Comparison of ENCODE assay signal across 9 mouse cellular contexts in genomic region chr7:25284171-25284570, GRCm38 (mm10). TPM values are rescaled to one million over a fixed set of nuclear protein-coding genes. Genes with fewer than 3 reads are reported as not detected.
DNase-seq lines count a peak whose midpoint lies in the region; ATAC-seq and TF ChIP-seq lines count a peak whose summit lies in the region.
"Had no signal": no experiment of that assay in that cellular context is flagged by ENCODE, and none has a peak within 500 bp of the region (broad histone marks: within the 10 kb centered on the region; RNA-seq: fewer than 3 reads in every experiment).

No protein-coding gene starts in this region.

- H3K27ac ChIP-seq in limb, embryonic 14.5 days (replicated peaks; ENCODE audit: low read depth, low read length), result no peak overlapping the region; the same call in 1 of the 2 replicates
- no peak overlapping the region for H3K27ac ChIP-seq in stomach, postnatal 0 days (replicated peaks)

- no peak for ATAC-seq in erythroblast, adult 5-6 weeks (replicated peaks; ENCODE audit: low FRiP score, poor library complexity, severe bottlenecking)
- no peak for ATAC-seq in megakaryocyte, adult 5-6 weeks (ENCODE audit: poor library complexity, severe bottlenecking)
- ATAC-seq in limb, embryonic 14.5 days (ENCODE audit: low FRiP score, low read depth), result no peak
- ATAC-seq in stomach, postnatal 0 days (ENCODE audit: low FRiP score, low TSS enrichment), result no peak

- DNase-seq in limb, embryonic 14.5 days (ENCODE audit: low spot score), result no peak
- DNase-seq in stomach, postnatal 0 days (ENCODE audit: low spot score), result no peak
- DNase-seq in left cerebral cortex, adult 11 months (ENCODE audit: low spot score), result no peak
- DNase-seq in thymus, postnatal 25 days, result no peak

- WGBS in limb, embryonic 14.5 days, result 66% methylated on average over 2 of the region's 2 CpGs
- WGBS in stomach, postnatal 0 days, result 52% methylated on average over 2 of the region's 2 CpGs

- H3K36me3 ChIP-seq in erythroblast, embryonic 14.5 days (ENCODE audit: control insufficient read depth), result peaks cover 61% of the 10 kb centered on the region
- peaks cover 52% of the 10 kb centered on the region for H3K36me3 ChIP-seq in megakaryocyte, embryonic 14.5 days (replicated peaks; ENCODE audit: low read length)
- H3K36me3 ChIP-seq in limb, embryonic 14.5 days (ENCODE audit: control insufficient read depth, insufficient read depth, low read length), result peaks cover 49% of the 10 kb centered on the region
- H3K36me3 ChIP-seq in stomach, postnatal 0 days (ENCODE audit: control insufficient read depth, insufficient read depth, low read length), result peaks cover 42% of the 10 kb centered on the region

- TF ChIP-seq CTCF in stomach, postnatal 0 days (IDR thresholded peaks at IDR 0.05; ENCODE audit: low read depth), result no peak

- H3K4me1 ChIP-seq in erythroblast, embryonic 14.5 days (ENCODE audit: control insufficient read depth), result peaks cover 61% of the 10 kb centered on the region
- peaks cover 69% of the 10 kb centered on the region for H3K4me1 ChIP-seq in megakaryocyte, embryonic 14.5 days
- H3K4me1 ChIP-seq in limb, embryonic 14.5 days (ENCODE audit: control insufficient read depth, insufficient read depth, low read length), result peaks cover 27% of the 10 kb centered on the region
- H3K4me1 ChIP-seq in stomach, postnatal 0 days (replicated peaks; ENCODE audit: control insufficient read depth, insufficient read depth), result peaks cover 22% of the 10 kb centered on the region

- peak overlapping the region; percentile 72 for H3K4me3 ChIP-seq in erythroblast, embryonic 14.5 days (replicated peaks)
- H3K4me3 ChIP-seq in megakaryocyte, embryonic 14.5 days (replicated peaks), result peak overlapping the region; percentile 92
- H3K4me3 ChIP-seq in limb, embryonic 14.5 days (replicated peaks; ENCODE audit: low read length), result peak overlapping the region; percentile 85
- no peak overlapping the region for H3K4me3 ChIP-seq in stomach, postnatal 0 days (ENCODE audit: low read depth, low read length)

- no peak for TF ChIP-seq POLR2A in limb, embryonic 14.5 days (IDR thresholded peaks at IDR 0.05; ENCODE audit: borderline replicate concordance, extremely low read depth, insufficient read depth, insufficient read length)

- peaks cover 4% of the 10 kb centered on the region for H3K9me3 ChIP-seq in erythroblast, embryonic 14.5 days (ENCODE audit: control insufficient read depth, low read length)
- peaks cover 5% of the 10 kb centered on the region; the same call in 1 of the 2 replicates for H3K9me3 ChIP-seq in megakaryocyte, embryonic 14.5 days
- H3K9me3 ChIP-seq in limb, embryonic 14.5 days (ENCODE audit: control insufficient read depth, low read length), result no peaks in the 10 kb centered on the region
- H3K9me3 ChIP-seq in stomach, postnatal 0 days (ENCODE audit: control insufficient read depth, low read length), result no peaks in the 10 kb centered on the region

- TF ChIP-seq EP300 in stomach, postnatal 0 days (optimal IDR thresholded peaks at IDR 0.05), result no peak

- no peaks in the 10 kb centered on the region for H3K27me3 ChIP-seq in erythroblast, embryonic 14.5 days (ENCODE audit: control insufficient read depth)
- no peaks in the 10 kb centered on the region for H3K27me3 ChIP-seq in megakaryocyte, embryonic 14.5 days (replicated peaks)
- H3K27me3 ChIP-seq in limb, embryonic 14.5 days (ENCODE audit: control insufficient read depth, insufficient read depth, low read length), result no peaks in the 10 kb centered on the region
- no peaks in the 10 kb centered on the region for H3K27me3 ChIP-seq in stomach, postnatal 0 days (ENCODE audit: control insufficient read depth, insufficient read depth, low read length)

- H3K9ac ChIP-seq in limb, embryonic 14.5 days (ENCODE audit: low read depth, low read length, severe bottlenecking), result peak overlapping the region; percentile 78
- H3K9ac ChIP-seq in stomach, postnatal 0 days (ENCODE audit: low read length), result peak overlapping the region; percentile 76; the same call in 1 of the 2 replicates

- H3K4me2 ChIP-seq in limb, embryonic 14.5 days (replicated peaks; ENCODE audit: low read depth, low read length, severe bottlenecking), result peak overlapping the region; percentile 97
- peak overlapping the region; percentile 88 for H3K4me2 ChIP-seq in stomach, postnatal 0 days (replicated peaks; ENCODE audit: low read depth)

RNA-seq across cellular contexts. Expression of gene Pafah1b3, which starts 13.6 kb away (rescaled TPM):
- 1.2 TPM in 2 replicates for polyA plus RNA-seq in erythroblast, embryonic 14.5 days (2012)
- 1.9 and 2.9 TPM in 2 replicates for total RNA-seq in erythroblast, adult 5-6 weeks (2015; ENCODE audit: low replicate concordance)
- total RNA-seq in erythroblast, adult 5-6 weeks (2017; ENCODE audit: low replicate concordance), result 0.98 TPM in 1 of 2 replicates, not detected in the other
- polyA plus RNA-seq in megakaryocyte, embryonic 14.5 days (2012; ENCODE audit: insufficient read depth, low replicate concordance), result 19.1 TPM in 1 of 2 replicates, not detected in the other
- 7.7 and 15.9 TPM in 2 replicates for total RNA-seq in megakaryocyte, adult 5-6 weeks (2015)
- total RNA-seq in megakaryocyte, adult 5-6 weeks (2017), result 7.7 and 14.6 TPM in 2 replicates
- 266 and 343 TPM in 2 replicates for polyA plus RNA-seq in limb, embryonic 14.5 days (2012; rRNA removed)
- 234 and 252 TPM in 2 replicates for polyA plus RNA-seq in limb, embryonic 14.5 days (2014; fragmentation: Nextera tagmentation; extraction: Ambion mirVana)
- 125 and 126 TPM in 2 replicates for polyA plus RNA-seq in stomach, postnatal 0 days (2015; fragmentation: Nextera tagmentation; extraction: Ambion mirVana)

RNA-seq across cellular contexts. Expression of gene Cic, which starts 16.7 kb away (rescaled TPM):
- polyA plus RNA-seq in erythroblast, embryonic 14.5 days (2012), result 47.3 and 55.9 TPM in 2 replicates
- total RNA-seq in erythroblast, adult 5-6 weeks (2015; ENCODE audit: low replicate concordance), result 60.2 and 77.4 TPM in 2 replicates
- total RNA-seq in erythroblast, adult 5-6 weeks (2017; ENCODE audit: low replicate concordance), result 15.3 and 26.6 TPM in 2 replicates
- 290 and 655 TPM in 2 replicates for polyA plus RNA-seq in megakaryocyte, embryonic 14.5 days (2012; ENCODE audit: insufficient read depth, low replicate concordance)
- total RNA-seq in megakaryocyte, adult 5-6 weeks (2015), result 166 and 174 TPM in 2 replicates
- 55.5 and 84.2 TPM in 2 replicates for total RNA-seq in megakaryocyte, adult 5-6 weeks (2017)
- 155 and 206 TPM in 2 replicates for polyA plus RNA-seq in limb, embryonic 14.5 days (2012; rRNA removed)
- polyA plus RNA-seq in limb, embryonic 14.5 days (2014; fragmentation: Nextera tagmentation; extraction: Ambion mirVana), result 48.9 and 58.1 TPM in 2 replicates
- polyA plus RNA-seq in stomach, postnatal 0 days (2015; fragmentation: Nextera tagmentation; extraction: Ambion mirVana), result 15.0 and 15.9 TPM in 2 replicates

RNA-seq across cellular contexts. Expression of gene Prr19, which starts 17.0 kb away (rescaled TPM):
- polyA plus RNA-seq in erythroblast, embryonic 14.5 days (2012), result not detected in 2 replicates
- not detected in 2 replicates for total RNA-seq in erythroblast, adult 5-6 weeks (2015; ENCODE audit: low replicate concordance)
- not detected in 2 replicates for total RNA-seq in erythroblast, adult 5-6 weeks (2017; ENCODE audit: low replicate concordance)
- 0.17 TPM in 1 of 2 replicates, not detected in the other for polyA plus RNA-seq in megakaryocyte, embryonic 14.5 days (2012; ENCODE audit: insufficient read depth, low replicate concordance)
- not detected in 2 replicates for total RNA-seq in megakaryocyte, adult 5-6 weeks (2015)
- total RNA-seq in megakaryocyte, adult 5-6 weeks (2017), result not detected in 2 replicates
- 0.99 and 1.1 TPM in 2 replicates for polyA plus RNA-seq in limb, embryonic 14.5 days (2012; rRNA removed)
- polyA plus RNA-seq in limb, embryonic 14.5 days (2014; fragmentation: Nextera tagmentation; extraction: Ambion mirVana), result 0.44 and 0.53 TPM in 2 replicates
- polyA plus RNA-seq in stomach, postnatal 0 days (2015; fragmentation: Nextera tagmentation; extraction: Ambion mirVana), result 0.07 TPM in 1 of 2 replicates, not detected in the other
- total RNA-seq: common myeloid progenitor, adult 5-6 weeks had no signal

RNA-seq across cellular contexts. Expression of gene Tmem145, which starts 21.7 kb away (rescaled TPM):
- not detected in 2 replicates for polyA plus RNA-seq in erythroblast, embryonic 14.5 days (2012)
- not detected in 2 replicates for total RNA-seq in erythroblast, adult 5-6 weeks (2015; ENCODE audit: low replicate concordance)
- total RNA-seq in erythroblast, adult 5-6 weeks (2017; ENCODE audit: low replicate concordance), result not detected in 2 replicates
- polyA plus RNA-seq in megakaryocyte, embryonic 14.5 days (2012; ENCODE audit: insufficient read depth, low replicate concordance), result 0.16 TPM in 1 of 2 replicates, not detected in the other
- not detected in 2 replicates for total RNA-seq in megakaryocyte, adult 5-6 weeks (2015)
- not detected in 2 replicates for total RNA-seq in megakaryocyte, adult 5-6 weeks (2017)
- polyA plus RNA-seq in limb, embryonic 14.5 days (2012; rRNA removed), result 4.4 and 7.9 TPM in 2 replicates
- 0.80 and 2.2 TPM in 2 replicates for polyA plus RNA-seq in limb, embryonic 14.5 days (2014; fragmentation: Nextera tagmentation; extraction: Ambion mirVana)
- polyA plus RNA-seq in stomach, postnatal 0 days (2015; fragmentation: Nextera tagmentation; extraction: Ambion mirVana), result 0.67 and 1.1 TPM in 2 replicates
- total RNA-seq: common myeloid progenitor, adult 5-6 weeks had no signal

RNA-seq across cellular contexts. Expression of gene Megf8, which starts 32.8 kb away (rescaled TPM):
- 0.03 and 0.16 TPM in 2 replicates for polyA plus RNA-seq in erythroblast, embryonic 14.5 days (2012)
- total RNA-seq in erythroblast, adult 5-6 weeks (2015; ENCODE audit: low replicate concordance), result 0.19 and 0.42 TPM in 2 replicates
- total RNA-seq in erythroblast, adult 5-6 weeks (2017; ENCODE audit: low replicate concordance), result 0.14 TPM in 1 of 2 replicates, not detected in the other
- 9.7 and 10.3 TPM in 2 replicates for polyA plus RNA-seq in megakaryocyte, embryonic 14.5 days (2012; ENCODE audit: insufficient read depth, low replicate concordance)
- total RNA-seq in megakaryocyte, adult 5-6 weeks (2015), result 1.0 and 1.1 TPM in 2 replicates
- total RNA-seq in megakaryocyte, adult 5-6 weeks (2017), result 1.3 and 2.1 TPM in 2 replicates
- polyA plus RNA-seq in limb, embryonic 14.5 days (2012; rRNA removed), result 45.1 and 61.2 TPM in 2 replicates
- polyA plus RNA-seq in limb, embryonic 14.5 days (2014; fragmentation: Nextera tagmentation; extraction: Ambion mirVana), result 16.5 and 19.9 TPM in 2 replicates
- 3.3 and 3.6 TPM in 2 replicates for polyA plus RNA-seq in stomach, postnatal 0 days (2015; fragmentation: Nextera tagmentation; extraction: Ambion mirVana)
